Mouse (Mus musculus) hindbrain, embryonic 16.5 days (tissue): ENCODE results near the gene Nckap5. TPM values are rescaled to one million over a fixed set of nuclear protein-coding genes. Genes with fewer than 3 reads are reported as not detected.

Experiments
- ATAC-seq: fragments of 200-750 bp; cut with Nextera tagmentation; 2 replicates; pipeline ENCODE4 v1.8.0; 2017; ENCODE audit warnings: moderate TSS enrichment, moderate library complexity
- H3K27ac ChIP-seq: fragments of 300-500 bp; sonication (generic); 2 replicates; pipeline ENCODE4 v1.5.1; 2014; ENCODE audit warnings: low read depth, mild to moderate bottlenecking, control low read depth, low read length, moderate library complexity
- H3K27me3 ChIP-seq: fragments of 300-500 bp; sonication (generic); replicated peaks from 2 replicates; pipeline ENCODE4 v1.6.1; 2014; ENCODE audit warnings: low read length; ENCODE audit not compliant: control insufficient read depth, insufficient read depth
- H3K36me3 ChIP-seq: fragments of 300-500 bp; sonication (generic); 2 replicates; pipeline ENCODE4 v1.6.1; 2014; ENCODE audit warnings: mild to moderate bottlenecking, low read length, moderate library complexity, mixed read lengths; ENCODE audit not compliant: control insufficient read depth, insufficient read depth
- H3K4me1 ChIP-seq: fragments of 300-500 bp; sonication (generic); 2 replicates; pipeline ENCODE4 v1.6.1; 2014; ENCODE audit warnings: low read depth, low read length; ENCODE audit not compliant: control insufficient read depth, insufficient read depth
- H3K4me2 ChIP-seq: fragments of 300-500 bp; sonication (generic); 2 replicates; pipeline ENCODE4 v1.6.1; 2014; ENCODE audit warnings: mild to moderate bottlenecking, low read length, control low read depth, moderate library complexity
- H3K4me3 ChIP-seq: fragments of 300-500 bp; sonication (generic); 2 replicates; pipeline ENCODE4 v1.5.1; 2014; ENCODE audit warnings: mild to moderate bottlenecking, low read length, control low read depth, moderate library complexity
- H3K9ac ChIP-seq: fragments of 300-500 bp; sonication (generic); 2 replicates; pipeline ENCODE4 v1.6.1; 2014; ENCODE audit warnings: low read depth, mild to moderate bottlenecking, control low read depth, low read length, moderate library complexity
- H3K9me3 ChIP-seq: fragments of 300-500 bp; sonication (generic); 2 replicates; pipeline ENCODE4 v1.6.1; 2014; ENCODE audit warnings: mild to moderate bottlenecking, low read length, moderate library complexity; ENCODE audit not compliant: control insufficient read depth
- WGBS: fragments of 180-500 bp; shearing (Covaris S2); extraction: QIAGEN DNeasy Blood & Tissue Kit; methylation state at CpG from one replicate; pipeline ENCODE4 v1.1.7; 2014; 5-methylcytosine and 5-hydroxymethylcytosine counted together
- polyA plus RNA-seq: library from polyadenylated mRNA; unstranded; fragments of >200 nt; fragmentation: Nextera tagmentation; extraction: Ambion mirVana; gene quantifications from 2 replicates; pipeline ENCODE4 v1.2.1, GENCODE M21; 2015

Gene Nckap5
- polyA plus RNA-seq, 1 experiment from 2014 or later, result 13.9 TPM

DNA sequence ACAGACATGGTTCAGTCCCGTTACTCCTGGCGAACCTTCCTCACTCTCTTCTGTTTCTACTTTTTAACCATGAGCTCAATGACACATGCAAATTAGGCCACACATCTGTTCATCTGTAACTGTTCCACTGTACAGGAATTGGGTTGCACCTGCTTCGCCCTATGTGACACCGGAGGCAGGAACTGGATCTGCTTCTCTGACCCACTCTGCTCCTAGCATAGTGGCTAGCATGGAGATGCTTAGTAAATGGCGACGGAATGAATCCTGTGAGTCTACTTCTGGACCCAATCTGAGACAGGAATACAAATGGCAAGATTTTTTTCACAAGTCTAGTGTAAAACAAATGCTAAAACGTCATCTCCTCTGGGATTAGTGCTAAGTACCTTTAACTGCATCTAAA is 663.1 kb downstream of the Nckap5 start:
- H3K4me3 ChIP-seq, result no peak overlapping the region
- WGBS, result 46% methylated on average over 7 of the region's 7 CpGs
- H3K27me3 ChIP-seq, result no peaks in the 10 kb centered on the region
- H3K4me1 ChIP-seq, result peaks cover 3% of the 10 kb centered on the region
- H3K9ac ChIP-seq, result no peak overlapping the region
- H3K36me3 ChIP-seq, result no peaks in the 10 kb centered on the region
- no peak for ATAC-seq
- H3K4me2 ChIP-seq, result no peak overlapping the region
- no peaks in the 10 kb centered on the region for H3K9me3 ChIP-seq
- no peak overlapping the region for H3K27ac ChIP-seq

DNA sequence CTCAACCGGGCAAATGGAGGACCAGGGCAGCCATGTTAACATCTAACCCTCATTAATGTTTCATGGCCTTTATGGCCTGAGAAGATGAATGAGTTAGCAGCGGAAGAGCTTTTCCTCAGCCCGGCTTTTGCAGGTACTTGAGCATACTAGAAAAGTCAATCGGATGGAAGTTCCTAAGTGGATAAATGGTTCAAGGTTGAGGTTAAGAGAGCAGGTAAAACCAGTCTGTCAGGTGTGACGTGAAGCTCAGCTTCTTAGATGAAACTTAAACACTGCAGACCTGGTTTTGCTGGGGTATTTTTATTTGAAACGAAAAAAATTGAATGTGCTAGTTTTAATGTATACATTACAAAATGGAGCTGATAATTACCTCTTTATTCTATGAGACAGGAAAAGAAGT is 671.3 kb downstream of the Nckap5 start:
- H3K9ac ChIP-seq, result no peak overlapping the region
- no peak overlapping the region for H3K4me2 ChIP-seq
- H3K4me1 ChIP-seq, result no peaks in the 10 kb centered on the region
- no peak for ATAC-seq
- no peak overlapping the region for H3K4me3 ChIP-seq
- H3K27ac ChIP-seq, result no peak overlapping the region
- 88% methylated on average over 6 of the region's 6 CpGs for WGBS
- no peaks in the 10 kb centered on the region for H3K9me3 ChIP-seq
- H3K27me3 ChIP-seq, result no peaks in the 10 kb centered on the region
- H3K36me3 ChIP-seq, result no peaks in the 10 kb centered on the region

DNA sequence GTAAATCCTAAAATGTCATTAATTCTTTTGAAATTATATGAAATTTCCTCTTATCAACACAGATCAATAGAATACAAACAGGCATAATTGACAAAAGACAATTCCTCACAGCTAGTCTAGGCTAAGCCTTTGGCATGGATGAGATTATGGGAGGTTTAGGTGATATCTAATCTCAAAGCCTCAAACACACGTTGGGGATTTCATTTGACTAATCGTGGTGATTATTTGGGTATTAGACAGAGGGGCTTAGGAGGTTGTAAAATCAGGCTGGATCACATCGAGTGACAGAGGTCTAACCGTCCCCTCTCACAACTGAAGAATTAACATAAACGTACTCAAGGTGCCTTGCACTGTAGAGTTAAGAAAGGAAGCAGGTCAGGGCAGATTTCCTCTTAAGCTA is 674.8 kb downstream of the Nckap5 start:
- Histone ChIP-seq H3K4me2 (no peak overlapping the region), H3K4me1 (no peaks in the 10 kb centered on the region; the same call in 1 of the 2 replicates), H3K4me3 (no peak overlapping the region), H3K27ac (no peak overlapping the region), H3K27me3 (no peaks in the 10 kb centered on the region), H3K36me3 (no peaks in the 10 kb centered on the region), H3K9ac (no peak overlapping the region), H3K9me3 (no peaks in the 10 kb centered on the region)
- WGBS, result 81% methylated on average over 5 of the region's 5 CpGs
- no peak for ATAC-seq

DNA sequence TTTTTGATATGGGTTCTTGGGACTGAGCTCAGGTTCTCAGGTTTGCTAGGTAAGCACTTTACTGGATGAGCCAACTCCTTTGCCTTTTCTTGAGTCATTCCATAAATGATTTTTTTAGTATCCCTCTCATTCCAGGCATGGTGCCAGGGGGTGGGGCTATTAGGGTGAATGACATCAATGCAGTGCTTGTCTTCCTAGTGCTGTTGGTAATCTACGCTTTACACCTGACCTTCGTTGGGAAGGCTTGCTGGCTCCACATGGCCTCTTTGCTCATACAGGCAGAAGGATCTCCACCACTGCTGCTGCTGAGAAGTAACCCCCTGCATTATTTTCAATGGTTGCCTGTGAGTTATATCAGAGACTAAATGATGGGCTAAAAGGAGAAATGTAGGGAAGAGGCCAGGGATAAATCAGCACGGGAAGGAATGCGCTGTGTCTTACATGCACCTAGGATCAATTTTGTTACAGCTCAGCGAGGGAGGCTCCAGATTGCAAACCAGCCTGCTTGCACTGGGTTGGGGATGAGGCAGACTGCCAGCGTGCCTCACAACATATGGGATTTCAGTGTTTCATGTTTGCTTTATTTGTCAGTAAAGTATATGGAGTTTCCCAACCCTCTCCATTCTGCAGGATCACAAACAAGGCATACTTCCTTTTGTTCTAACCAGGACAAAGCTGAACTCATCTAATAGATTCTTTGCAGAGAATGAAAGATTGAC is 676.9 kb downstream of the Nckap5 start:
- no peak overlapping the region for H3K9ac ChIP-seq
- H3K4me3 ChIP-seq, result no peak overlapping the region
- H3K36me3 ChIP-seq, result no peaks in the 10 kb centered on the region
- no peak overlapping the region for H3K4me2 ChIP-seq
- H3K27me3 ChIP-seq, result no peaks in the 10 kb centered on the region
- no peak overlapping the region for H3K27ac ChIP-seq
- H3K9me3 ChIP-seq, result no peaks in the 10 kb centered on the region
- ATAC-seq, result peak; percentile 69
- no peaks in the 10 kb centered on the region; the same call in 1 of the 2 replicates for H3K4me1 ChIP-seq
- 66% methylated on average over 6 of the region's 6 CpGs for WGBS

DNA sequence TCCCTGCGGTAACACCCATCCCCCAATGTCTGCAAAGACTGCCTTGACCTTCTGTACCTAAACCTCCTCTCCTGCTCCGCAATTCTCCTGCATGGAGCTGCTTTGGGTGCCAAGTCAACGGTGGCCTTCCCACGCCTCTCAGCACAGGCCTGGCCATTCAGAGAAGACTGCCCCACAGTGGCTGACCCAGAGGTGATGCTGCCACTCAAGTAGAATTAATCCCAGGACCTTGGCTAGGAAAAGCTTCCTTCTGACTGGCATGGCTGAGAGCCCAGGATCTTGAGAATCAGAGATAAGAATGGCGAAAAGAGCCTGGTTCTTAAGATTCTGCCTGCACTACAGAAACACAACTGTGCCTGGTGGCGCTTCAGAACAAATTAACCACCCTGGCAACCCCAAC is 678.4 kb downstream of the Nckap5 start:
- H3K4me3 ChIP-seq, result no peak overlapping the region
- H3K9ac ChIP-seq, result no peak overlapping the region
- H3K27ac ChIP-seq, result no peak overlapping the region
- ATAC-seq, result peak; percentile 85
- 78% methylated on average over 6 of the region's 6 CpGs for WGBS
- no peak overlapping the region for H3K4me2 ChIP-seq
- H3K27me3 ChIP-seq, result no peaks in the 10 kb centered on the region
- H3K9me3 ChIP-seq, result no peaks in the 10 kb centered on the region
- H3K4me1 ChIP-seq, result no peaks in the 10 kb centered on the region; the same call in 1 of the 2 replicates
- H3K36me3 ChIP-seq, result no peaks in the 10 kb centered on the region

DNA sequence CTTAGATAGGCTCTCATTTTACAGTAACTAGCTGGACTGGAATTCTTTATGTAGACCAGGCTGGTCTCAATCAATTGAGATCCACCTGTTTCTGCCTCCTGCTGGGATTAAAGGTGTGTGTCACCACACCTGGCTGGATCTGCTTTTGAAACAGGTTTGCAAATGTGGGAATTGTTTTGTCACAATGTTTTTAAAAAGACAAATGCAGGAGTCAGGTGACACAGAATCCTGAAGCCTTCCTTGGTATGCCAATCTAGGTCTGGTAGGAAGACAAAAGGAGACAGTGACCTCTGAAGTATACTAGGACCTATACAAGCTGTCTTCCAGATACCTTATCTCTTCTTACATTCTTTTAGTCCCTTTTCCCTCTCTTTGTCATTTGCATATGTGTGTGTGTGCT is 680.6 kb downstream of the Nckap5 start:
- no peak overlapping the region for H3K4me2 ChIP-seq
- H3K27me3 ChIP-seq, result no peaks in the 10 kb centered on the region
- H3K9me3 ChIP-seq, result no peaks in the 10 kb centered on the region
- H3K9ac ChIP-seq, result no peak overlapping the region
- no peaks in the 10 kb centered on the region for H3K36me3 ChIP-seq
- H3K4me3 ChIP-seq, result no peak overlapping the region
- H3K27ac ChIP-seq, result no peak overlapping the region
- ATAC-seq, result no peak
- H3K4me1 ChIP-seq, result no peaks in the 10 kb centered on the region; the same call in 1 of the 2 replicates

DNA sequence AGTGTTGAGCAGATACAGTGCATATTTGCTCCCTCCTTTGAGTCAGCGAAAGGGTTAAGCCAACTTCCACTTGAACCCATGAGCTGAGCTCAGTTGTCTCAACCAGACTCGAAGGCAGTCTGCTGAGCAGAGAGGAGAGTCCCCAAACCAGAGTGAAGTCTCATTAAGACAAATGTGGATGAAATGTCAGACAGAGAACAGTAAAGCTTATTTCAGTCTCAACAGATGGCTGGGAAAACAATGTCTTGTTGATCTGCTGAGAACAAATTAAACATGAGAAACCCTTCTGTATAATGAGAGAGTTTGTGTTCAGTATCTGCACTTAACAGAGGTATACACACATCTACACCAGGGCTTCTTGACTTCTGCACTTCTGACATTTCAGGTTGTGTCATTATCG is 694.9 kb downstream of the Nckap5 start:
- 88% methylated on average over 3 of the region's 3 CpGs for WGBS
- ATAC-seq, result no peak

DNA sequence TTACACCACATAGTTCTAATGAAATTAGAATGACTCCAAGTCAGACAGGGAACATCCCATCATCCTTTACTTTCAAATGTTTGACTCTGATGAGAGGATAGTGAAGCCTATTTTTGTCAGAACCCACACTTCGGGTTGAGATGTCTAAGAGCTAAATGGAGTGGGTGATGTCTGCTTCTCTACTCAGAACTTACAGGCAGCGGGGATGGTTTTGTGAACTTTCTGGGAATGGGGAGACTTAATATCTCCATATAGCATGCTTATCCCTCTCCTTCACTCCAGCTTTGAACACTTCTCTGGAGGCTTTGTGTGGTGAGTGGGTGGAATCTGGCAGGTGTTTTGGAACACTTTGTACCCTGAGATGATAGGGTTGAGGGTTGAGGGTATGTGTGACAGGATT is 698.3 kb downstream of the Nckap5 start:
- Histone ChIP-seq H3K4me2 (no peak overlapping the region), H3K27me3 (no peaks in the 10 kb centered on the region), H3K4me3 (no peak overlapping the region), H3K27ac (no peak overlapping the region), H3K36me3 (no peaks in the 10 kb centered on the region), H3K4me1 (no peaks in the 10 kb centered on the region), H3K9me3 (no peaks in the 10 kb centered on the region), H3K9ac (no peak overlapping the region)
- 95% methylated on average over 2 of the region's 2 CpGs for WGBS
- ATAC-seq, result no peak

More for the DNA sequence above, 694.9 kb downstream of the Nckap5 start:
- Histone ChIP-seq H3K27ac (no peak overlapping the region), H3K9ac (no peak overlapping the region), H3K4me2 (no peak overlapping the region), H3K4me3 (no peak overlapping the region), H3K9me3 (no peaks in the 10 kb centered on the region), H3K36me3 (no peaks in the 10 kb centered on the region), H3K4me1 (no peaks in the 10 kb centered on the region), H3K27me3 (no peaks in the 10 kb centered on the region)

DNA sequence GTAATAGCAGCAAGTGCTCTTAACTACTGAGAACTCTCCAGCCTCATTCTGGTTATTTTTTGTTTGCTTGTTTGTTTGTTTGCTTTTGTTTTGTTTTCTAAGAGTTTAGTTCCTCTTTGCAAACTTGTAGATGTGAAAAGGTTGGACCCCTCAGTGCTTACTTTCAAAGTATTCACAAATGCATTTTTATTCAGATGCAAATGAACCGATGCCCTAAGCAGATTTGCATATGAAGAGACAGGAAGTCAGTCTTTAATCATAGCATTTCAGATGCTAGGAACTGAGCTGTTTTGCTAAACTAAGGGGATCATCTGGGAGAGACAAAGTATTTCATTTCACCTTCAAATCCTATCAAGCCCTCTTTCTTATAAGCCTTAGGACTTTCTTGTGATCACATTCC is 701.5 kb downstream of the Nckap5 start:
- H3K9ac ChIP-seq, result no peak overlapping the region
- H3K36me3 ChIP-seq, result no peaks in the 10 kb centered on the region
- H3K4me3 ChIP-seq, result no peak overlapping the region
- no peak overlapping the region for H3K4me2 ChIP-seq
- H3K9me3 ChIP-seq, result no peaks in the 10 kb centered on the region
- ATAC-seq, result no peak
- H3K4me1 ChIP-seq, result no peaks in the 10 kb centered on the region
- WGBS, result 22% methylated on average over 1 of the region's 1 CpGs
- no peak overlapping the region for H3K27ac ChIP-seq
- H3K27me3 ChIP-seq, result no peaks in the 10 kb centered on the region
